Mouse (Mus musculus) retina, postnatal 1 day (tissue): ENCODE measurements around the gene Cdh11.
A peak's percentile ranks its signal among the peaks of the same experiment; 100 is the strongest.

Experiments used
- DNase-seq: peaks from one replicate; pipeline ENCODE4 v3.0.0-alpha.2; 2012

The Cdh11 gene

DNA sequence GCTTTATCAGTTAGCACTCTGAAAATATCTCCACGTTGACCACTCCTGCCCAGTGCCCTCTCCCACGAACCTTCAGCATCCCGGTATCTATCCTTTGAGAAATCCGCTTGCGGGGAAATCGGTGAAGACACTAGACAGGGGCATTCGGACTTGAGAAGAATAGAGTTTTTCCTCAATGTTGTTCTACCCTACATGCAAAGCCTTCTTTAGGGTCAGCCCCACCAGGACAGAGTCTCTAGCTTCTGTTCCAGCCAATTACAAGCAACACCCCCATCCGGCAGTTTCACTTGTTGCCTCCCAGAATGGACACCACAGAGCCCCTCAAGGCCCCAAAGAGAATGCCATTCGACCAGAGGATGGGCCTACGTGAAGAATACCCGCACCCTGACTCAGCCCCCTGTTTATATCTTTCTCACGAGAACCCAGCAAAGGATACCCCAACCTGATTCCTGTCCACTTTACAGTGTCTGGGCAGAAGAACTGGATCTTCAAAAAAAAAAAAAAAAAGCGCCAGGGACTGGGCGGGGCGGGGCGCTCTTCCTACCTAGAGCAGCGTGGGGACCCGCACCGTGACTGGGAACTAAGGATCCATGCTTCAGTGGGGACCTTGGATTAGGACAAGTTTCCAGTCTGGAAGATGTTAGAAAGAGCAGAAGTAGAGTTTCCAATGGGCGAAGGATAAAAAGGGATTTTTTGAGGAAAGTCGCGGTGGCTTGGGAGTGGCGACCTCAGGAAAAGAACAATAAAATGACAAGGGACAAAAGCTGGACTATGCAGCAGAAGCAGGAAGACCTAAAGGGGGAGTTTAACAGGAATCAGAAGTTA is at the start of gene Cdh11:
Gene Cdh11, minus strand, starts transcription at position 51 of the 825 bp plus-strand sequence.
- peak; percentile 73 for DNase-seq

- DNase-seq: no peak
These were observed 28.5 kb upstream of the Cdh11 start for GRCm38 (mm10) chr8:102813959-102814358.

DNA sequence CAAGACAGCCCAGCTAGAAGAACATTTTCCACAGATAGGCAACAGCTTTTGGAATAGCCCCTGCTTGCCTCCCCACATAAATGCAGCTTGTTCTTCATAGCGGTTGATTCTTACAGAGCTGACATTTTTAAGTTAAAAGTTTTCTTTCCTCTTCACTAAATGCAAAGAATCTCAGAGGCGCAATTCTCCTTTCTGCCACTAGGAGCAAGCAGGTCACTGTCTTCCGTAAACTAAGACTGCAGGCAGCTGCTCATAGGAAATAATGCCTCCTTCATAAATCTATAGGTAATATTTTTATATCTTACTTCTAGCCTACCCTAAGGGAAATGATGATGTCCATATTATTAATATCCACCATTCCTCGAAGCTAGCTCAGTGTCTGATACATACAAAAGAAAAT is 4.9 kb upstream of the Cdh11 start:
- DNase-seq: peak; percentile 73

DNA sequence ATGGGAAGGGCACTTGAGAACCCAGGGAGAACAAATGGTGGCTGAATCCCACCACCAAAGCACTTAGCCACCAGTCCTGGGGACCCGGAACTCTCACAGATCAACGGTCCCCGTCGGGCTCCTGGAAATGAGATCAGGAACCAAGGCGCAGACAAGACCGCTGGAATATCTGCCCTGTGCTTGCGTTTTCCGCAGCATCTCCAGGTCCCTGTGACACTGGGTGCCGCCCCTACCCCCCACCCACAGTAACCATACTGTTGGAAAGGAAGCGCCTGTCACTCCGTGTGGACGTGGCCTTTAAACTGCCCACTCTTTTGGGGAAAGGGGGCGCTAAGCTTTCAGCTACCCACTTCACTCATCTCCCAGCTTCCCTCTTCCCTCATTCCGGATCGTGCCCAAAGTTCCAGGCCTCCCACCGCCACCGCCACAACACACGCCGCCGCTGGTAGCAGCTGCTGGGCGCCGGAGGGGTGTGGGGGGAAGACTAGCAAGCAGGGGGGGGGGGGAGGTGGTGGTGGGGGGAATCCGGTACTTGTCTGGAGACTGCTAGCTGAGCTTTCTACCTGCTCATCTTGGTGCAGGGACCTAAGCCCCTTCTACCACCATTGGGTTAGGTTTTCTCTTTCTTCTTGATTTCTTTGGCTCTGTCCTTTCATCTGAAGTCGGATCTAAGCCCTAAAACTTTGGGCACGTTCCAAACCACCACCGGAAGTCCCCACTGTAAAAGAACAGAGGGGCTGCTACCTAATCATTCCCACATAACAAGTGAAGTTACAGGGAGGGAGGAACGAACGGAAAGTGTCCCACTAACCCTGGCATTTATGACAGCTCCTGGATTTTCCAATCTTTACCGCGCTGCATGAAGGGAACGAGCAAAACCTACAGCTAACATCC is 1.3 kb upstream of the Cdh11 start:
- peak; percentile 77 for DNase-seq

DNA sequence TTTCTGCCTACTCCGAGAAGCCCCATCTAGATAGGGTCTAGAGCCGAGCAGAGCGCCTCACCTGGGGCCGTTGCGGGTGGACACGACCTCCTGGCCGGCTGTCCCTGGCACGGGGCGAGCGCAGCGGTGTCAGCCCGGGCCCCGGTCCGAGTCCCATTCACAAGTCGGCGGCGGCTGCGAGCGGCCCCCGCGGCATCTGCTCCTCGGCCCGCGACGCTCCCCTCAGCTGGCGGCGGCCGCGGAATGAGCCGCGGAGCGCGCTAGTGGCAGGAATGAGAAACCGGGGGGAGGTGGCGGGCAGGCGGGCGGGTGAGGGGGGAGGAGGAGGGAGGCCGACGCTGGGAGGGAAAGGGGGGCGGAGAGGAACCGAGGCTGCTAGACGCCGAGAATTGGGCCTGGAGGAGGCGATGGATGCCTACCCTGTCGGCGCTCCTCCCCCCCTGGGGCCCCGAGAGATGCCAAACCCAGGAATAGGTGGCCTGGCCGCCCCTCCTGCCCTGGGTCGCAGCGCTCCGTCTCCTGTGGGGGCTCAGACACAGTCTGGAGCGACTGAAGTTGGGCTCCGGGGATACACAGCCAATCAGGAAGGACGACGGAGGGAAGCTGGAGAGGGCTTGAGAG is 497 bp downstream of the Cdh11 start:
- DNase-seq: peak; percentile 92

- DNase-seq: peak; percentile 72
These were observed 1.4 kb downstream of the Cdh11 start for GRCm38 (mm10) chr8:102783821-102784591.

DNA sequence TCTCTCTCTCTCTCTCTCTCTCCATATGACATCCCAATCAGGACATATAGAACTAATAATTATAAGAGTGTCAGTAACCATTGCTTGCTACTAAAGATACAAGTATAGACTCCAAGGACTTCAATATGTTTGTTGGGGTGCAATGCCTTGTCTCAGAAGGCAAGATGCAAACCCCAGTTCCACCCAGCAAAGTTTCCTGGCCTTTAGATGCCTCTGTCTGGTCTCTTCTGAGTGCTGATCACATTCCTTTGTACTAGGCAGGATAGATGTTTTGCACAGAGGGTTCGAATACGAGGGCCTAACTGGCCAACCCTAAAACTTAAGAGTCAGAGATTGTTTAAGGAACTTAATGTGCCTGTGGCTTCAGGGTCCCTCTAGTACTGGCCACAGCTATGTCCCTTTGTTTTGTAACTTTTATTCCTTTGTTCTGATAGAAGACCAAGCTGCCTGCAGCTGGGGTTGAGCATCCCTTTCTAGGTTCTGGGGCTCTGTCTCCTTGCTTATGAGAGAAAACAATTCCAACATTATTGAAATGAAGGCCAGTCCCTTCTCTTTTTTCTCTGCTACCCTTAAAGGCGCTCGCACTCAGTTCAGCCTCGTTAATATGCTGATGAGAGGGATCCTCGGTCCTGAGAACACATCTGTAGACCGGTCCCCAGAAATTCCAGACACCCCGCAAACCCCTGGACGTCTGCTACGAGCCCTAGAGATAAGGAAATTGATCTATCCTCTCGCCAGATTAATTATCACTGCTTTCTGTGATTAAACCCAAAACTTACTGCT is 2.5 kb downstream of the Cdh11 start:
- DNase-seq: peak; percentile 43

DNA sequence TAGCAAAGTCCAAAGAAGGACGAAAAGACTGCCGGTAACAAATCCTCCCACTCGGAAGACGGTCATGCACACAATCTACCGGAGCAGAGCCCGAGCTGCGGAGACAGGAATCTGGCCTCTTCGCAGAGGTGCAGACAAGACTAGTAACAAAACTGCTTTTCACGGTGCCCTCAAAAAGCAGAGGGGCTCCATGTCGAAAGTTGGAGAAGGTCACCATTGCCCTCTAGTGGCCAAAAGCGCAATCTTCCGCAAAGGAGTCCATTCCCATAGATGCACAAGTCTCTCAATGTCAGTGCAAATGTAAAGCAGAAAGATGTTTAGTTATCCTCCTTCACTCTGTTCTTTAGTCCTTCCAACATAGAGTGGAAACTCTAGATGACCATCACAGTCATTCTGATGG is 4.5 kb downstream of the Cdh11 start:
- peak; percentile 92 for DNase-seq

DNA sequence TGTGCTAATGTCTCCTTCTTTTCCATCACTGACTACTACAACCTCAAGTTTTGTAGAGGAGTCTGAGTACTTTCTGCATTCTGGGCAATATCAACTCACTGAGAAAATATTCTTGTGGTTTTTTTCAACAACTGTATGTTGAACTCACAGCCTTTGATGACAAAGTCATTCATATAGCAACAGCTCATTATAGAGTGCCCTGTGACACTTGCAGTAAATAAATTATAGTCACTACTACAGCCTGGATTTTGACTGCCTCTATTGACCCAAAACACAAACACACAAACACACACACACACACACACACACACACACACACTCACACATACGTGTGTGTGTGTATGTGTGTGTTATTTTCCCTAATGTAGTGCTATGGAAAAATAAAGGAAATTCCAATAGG is 10.8 kb downstream of the Cdh11 start:
- no peak for DNase-seq

- DNase-seq: no peak
These were observed 14.0 kb downstream of the Cdh11 start for GRCm38 (mm10) chr8:102771456-102771855.

GRCm38 (mm10) chr8:102753839-102754238 is 31.6 kb downstream of the Cdh11 start:
- no peak for DNase-seq

- DNase-seq: no peak
These were observed 42.5 kb downstream of the Cdh11 start for GRCm38 (mm10) chr8:102742940-102743339.

GRCm38 (mm10) chr8:102742008-102742591 is 43.3 kb downstream of the Cdh11 start:
- DNase-seq: no peak

GRCm38 (mm10) chr8:102740963-102741362 is 44.5 kb downstream of the Cdh11 start:
- DNase-seq: no peak

DNA sequence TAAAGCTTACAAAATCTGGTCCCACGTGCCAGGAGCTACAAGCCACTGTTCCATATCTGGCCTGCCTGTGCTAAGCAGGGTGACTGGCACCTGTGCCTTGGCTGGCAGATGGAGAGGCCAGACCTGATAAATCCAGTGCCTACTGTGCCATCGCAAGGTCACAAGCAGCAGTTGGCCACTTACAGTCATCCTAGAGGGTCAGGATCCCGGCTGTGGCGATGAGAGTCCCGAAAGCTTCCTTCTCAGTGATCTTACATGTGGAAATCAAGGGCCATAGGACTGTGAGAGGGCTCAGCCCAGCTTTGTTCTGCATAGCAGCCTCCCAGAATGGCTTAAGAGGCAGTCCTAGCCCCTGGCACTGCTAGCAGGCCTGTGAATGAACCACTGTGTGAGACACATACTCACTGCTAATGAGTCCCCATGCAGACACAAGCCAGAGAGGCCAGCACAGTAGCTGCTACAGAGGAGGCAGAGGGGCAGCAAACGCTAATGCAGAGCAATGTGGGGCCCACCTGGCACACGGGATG is 46.4 kb downstream of the Cdh11 start:
- peak; percentile 77 for DNase-seq

- DNase-seq: peak; percentile 77
These were observed 47.0 kb downstream of the Cdh11 start for GRCm38 (mm10) chr8:102738395-102738794.

- DNase-seq: no peak
These were observed 51.0 kb downstream of the Cdh11 start for GRCm38 (mm10) chr8:102734419-102734818.

DNA sequence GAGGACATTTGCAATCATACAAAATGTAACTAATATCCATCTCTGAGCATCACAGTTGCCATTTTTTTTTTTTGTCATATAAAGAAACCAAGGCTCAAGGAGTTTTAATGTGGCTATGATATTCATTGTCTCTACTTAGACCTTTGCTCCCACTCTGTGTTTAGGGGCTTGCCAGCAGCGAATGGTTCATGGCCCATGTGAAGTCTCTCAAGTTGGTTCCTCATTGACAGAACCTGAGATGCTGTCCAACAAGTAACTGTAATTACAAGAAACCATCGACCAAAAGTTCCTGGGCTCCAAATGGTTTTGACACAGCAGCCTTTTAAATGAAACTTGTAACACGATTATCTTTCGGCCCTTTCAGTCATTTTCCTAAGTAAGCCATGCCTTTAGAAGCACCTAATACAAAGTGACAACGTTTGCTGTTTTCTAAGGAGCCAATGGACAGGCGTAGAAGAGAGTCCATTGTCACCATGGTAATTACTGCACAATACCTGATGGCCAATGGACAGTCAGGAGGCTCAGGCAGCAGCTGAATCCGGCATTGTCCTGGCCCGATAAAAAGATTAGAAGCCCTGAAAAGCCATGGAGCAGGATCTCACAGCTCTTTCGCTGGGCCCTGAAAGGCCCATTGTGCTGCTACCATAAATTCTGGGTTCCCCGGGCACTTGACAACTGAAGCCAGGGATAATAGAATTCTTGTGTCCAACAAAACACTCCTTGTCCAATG is 59.1 kb downstream of the Cdh11 start:
- peak; percentile 89 for DNase-seq

DNA sequence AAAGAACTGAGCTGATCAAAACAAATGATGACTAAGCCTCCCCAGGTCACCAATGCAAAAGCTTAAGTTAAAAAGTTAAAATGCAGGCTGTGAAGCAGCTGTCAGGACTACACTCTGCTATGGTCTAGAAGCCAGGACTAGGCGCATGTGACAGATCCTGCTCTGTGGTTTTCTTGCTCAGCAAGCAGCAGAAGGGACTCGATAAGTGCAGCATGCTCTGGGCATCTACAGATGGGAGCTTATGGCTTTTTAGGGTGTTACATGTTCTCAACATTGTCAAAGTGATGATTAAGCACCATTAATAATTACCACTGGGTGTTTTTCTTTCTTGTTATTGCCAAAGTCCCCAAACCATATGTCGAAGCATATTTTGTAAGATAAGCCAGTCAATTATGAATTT is 59.9 kb downstream of the Cdh11 start:
- peak; percentile 30 for DNase-seq

DNA sequence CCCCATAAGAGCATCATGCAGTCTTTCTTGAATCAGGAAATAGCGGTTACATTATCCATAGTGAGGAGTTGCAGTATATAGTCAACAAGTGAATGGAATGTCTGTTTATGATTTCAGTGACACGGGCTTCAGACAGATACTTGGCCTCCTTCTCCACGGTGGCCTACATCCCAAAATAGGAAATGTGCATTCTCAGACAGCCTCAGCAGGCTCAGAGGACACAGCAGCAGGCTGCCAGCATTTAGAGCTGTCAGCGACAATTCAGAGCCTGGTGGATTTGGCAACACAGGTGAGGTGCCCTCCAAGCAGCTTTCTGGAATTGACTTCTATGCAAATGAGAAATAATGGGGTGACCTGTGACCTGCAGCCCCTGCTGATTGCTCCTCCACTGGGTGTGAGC is 69.5 kb downstream of the Cdh11 start:
- no peak for DNase-seq
